Mouse (Mus musculus) forelimb bud, embryonic 11.5 days (tissue): ENCODE measurements around the gene Tmem203.

ENCODE experiments used
- DNase-seq: peaks from one replicate; pipeline ENCODE4 v3.0.0-alpha.2; 2012; ENCODE audit warnings: low read depth, low spot score

Tmem203 gene

DNA sequence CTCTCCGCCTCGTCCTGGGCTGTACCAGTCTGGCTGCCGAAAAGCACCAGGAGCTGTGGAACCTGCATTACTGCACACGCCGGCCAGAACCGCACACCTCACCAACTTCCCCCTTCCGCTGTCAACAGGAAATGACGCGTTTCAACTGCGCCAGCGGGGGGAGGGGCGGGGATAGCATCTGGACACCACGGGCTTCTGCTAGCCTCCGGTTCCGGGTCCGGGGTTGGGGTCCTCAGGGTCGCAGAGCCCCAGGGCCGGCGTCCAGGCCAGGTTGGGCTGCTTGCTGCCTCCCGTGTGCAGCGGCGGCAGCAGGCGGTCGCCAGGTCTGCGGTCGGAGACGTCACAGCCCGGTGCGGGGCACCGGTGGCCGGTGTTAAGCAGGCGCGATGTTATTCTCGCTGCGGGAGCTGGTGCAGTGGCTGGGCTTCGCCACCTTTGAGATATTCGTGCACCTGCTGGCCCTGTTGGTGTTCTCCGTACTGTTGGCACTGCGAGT lies at the start of gene Tmem203:
TSS of gene Tmem203 (plus strand) at position 156 of the 496 bp plus-strand sequence.
- DNase-seq: peak; percentile 92

DNA sequence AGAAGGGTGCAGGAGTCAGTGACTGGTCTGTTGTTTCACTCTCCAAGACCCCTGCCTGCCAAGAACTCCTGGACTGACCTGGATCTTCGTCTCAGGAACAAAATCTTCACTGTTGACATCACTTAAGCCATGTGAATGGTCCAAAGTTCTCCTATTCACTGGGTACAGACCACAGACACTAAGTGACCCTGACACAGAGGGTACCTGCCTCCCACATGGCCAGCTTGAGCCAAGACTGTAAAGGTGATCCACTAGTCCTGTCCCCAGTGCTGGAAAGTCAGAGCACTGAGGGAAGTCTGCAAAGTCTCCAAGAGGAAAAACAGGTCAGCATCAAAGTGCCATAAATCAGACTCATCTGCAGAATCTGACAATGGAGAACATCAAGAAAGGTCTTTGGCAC lies 47.6 kb upstream of the Tmem203 start:
- DNase-seq: no peak

DNA sequence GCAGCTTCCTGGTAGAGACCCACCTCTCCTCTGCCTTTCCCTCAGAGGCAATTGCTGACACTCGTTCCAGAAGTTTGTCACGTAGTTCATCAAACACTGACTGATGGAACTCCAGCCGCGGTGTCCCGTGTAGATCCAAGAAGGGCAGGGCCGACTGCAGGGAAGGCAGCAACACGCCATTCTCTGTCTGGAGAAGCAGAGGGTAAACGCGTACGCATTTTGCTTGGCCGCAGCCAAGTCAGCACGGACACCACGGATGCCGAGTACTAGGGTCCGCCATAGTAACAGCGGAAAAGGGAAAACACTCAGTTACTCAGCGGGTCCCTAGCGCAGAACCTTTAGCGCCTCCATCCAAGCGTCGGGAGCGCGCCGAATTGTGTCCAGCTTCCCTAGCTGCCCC lies 44.6 kb upstream of the Tmem203 start:
- no peak for DNase-seq

DNA sequence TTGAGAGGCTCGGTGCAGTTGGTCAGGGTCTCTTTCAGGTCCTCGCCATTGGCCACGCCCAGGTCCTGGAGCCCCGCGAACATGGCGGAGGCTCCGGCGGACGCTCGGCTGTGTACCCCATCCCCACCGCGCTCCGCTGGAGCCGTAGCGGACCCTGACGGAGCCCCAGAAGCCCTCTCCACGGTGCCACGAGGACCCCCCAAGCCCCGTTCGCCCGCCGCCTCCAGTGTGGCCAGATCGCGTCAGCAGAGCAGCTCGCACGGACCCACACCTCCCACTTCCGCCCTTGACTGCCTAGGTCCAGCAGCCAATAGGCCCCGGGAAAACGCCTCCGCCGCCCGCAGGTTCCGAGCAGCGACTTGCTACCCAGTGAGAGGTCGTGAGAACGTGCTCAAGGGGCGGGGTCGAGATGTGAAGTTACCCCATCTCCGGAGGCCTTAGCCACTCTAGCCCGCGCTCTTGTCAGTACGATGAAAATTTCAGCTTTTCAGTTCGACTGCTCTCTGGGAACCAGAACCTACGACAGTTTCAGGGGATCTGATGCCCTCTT lies 44.0 kb upstream of the Tmem203 start, which contains the start of gene Nelfb:
TSS of gene Nelfb (minus strand) at position 369 of the 550 bp plus-strand sequence.
- peak; percentile 88 for DNase-seq

DNA sequence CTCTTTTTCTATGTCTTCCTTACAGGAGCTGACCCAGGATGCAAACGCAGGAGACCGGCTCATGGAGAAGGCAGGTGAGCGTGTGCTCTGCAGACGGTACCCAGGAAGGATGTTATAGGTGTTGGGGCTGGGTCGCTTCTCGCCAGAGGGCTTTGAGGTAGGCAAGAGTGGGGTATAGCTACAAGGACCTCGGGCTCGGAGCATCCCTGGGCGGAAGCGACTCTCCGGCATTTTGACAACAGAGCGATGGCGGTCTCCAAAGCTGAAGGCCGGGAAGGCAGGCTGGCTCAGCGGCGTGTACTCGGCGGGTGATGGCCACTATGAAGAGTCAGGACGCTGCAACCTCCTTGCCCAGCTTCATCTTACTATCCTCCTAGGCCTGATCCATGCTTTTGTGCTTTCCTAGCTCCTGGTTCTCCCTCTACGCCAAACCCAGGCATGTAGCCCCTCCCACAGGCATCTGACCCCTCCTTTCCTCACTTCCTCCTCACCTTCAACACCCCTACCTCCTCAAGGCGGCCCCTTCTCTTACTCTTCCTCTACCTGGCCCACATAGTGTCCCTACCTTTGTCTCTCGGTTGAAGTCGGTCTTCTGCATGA lies 41.9 kb upstream of the Tmem203 start:
- DNase-seq: no peak

DNA sequence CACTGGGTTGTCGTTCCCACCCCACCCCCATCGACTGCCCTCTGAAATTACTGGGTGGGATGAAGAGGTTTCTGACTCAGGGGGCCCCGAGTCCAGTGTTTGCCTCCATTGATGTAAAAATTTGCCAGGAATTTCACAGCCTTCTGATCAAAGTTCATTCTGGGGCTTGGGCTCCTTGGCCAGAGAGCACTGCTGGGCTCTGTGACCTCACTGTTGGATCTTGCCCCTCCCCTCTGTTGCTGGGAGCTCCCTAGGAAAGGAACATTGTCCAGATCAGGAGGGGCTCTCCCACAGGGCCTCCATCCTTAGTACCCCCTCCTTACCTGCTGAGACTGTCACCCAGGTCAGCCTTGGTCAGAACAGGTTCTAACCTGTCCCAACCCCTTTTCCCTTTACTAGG lies 40.8 kb upstream of the Tmem203 start, which contains the start of gene Stpg3:
TSS of gene Stpg3 (minus strand) at position 194 of the 400 bp plus-strand sequence.
- no peak for DNase-seq

DNA sequence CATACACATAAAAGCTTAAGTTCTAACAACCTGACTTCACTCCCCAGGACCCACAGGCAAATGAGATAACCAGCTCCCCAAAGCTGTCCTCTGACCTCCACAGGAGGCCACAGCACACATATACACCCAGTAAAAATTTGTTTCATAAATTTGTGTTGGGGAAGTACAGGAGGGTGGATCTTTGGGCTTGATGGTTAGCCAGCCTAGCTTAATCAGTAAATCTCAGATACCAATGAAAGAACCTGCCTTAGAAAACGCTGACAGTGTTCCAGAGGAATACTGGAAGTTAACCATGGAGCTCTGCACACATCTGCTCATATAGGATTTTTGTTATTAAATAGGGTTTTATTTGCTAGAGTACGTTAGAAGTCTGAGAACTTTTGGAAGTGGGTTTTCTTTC lies 37.6 kb upstream of the Tmem203 start:
- DNase-seq: no peak

DNA sequence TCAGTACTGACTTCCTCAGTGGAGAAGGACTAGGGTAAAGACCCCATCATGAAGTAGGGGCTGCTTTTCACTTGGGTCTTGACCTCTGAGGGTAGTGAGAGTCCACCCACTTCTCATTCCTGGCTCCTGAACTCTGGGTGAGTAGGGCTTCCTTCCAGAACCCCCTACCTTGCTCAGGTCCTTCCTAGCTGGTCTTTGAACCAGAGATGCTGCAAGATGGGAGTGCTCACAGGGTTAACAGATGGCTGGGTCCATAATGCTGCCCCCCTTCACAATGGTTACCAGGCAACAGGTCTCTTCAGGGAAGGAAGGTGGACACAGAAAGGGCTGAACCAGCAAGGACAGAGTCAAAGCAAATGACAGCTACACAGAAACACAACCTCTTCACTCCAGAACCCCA lies 36.8 kb upstream of the Tmem203 start, which contains the start of gene Fam166a:
TSS of gene Fam166a (plus strand) at position 301 of the 400 bp plus-strand sequence.
- DNase-seq: no peak

DNA sequence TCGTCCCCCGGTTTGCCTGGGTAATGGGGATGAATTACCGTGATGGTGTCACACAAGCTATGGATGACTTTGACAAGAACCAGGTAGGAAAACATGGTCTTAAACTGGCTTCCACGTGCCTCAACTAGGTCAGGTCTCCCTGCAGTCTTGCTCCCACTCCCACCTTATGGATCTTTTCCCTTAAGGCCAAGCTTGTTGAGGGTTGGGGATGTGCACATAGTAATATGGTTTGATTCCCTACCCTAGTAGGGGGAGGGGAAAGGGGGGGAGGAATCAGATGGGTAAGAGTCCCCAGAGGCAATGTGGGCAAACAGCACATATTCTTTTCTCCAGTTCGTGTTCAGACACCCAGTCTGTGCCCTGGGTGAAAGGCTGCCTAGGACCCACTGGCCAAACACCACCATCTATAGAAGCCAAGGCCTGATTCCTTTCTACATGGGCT lies 33.9 kb upstream of the Tmem203 start:
- DNase-seq: no peak

DNA sequence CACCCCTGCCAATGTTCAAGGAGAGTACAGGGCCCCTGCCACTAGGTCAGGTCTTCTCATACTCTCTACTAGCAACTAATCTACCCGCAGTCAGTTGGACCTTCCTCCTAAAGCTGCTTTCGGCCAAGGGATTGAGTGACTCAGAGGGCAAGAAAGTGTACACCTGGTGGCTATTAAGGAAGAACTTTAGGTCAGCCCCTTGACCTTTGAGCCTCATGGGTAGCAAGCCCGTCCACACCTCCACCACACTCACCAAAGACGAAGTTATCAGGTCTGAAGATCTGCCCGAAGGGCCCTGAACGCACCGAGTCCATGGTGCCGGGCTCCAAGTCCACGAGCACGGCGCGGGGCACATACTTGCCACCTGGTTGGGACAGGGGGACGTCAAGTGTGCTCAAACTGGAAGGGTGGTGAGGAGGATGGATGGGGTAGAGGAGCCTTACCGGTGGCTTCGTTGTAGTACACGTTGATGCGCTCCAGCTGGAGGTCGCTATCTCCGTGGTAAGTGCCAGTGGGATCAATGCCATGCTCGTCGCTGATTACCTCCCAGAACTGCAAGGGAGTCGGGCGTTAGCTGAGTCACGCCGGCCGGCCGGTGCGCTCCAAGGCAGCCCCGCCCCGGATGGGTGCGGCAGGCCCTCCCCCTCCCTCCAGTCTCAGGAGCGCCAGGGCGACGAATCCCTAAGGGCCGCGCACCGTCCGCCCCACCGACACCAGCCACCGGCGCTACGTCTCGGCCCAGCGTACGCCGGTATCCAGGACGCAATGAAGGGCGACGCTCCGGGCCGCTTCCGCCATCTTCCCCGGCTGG lies 31.4 kb upstream of the Tmem203 start:
- DNase-seq: no peak

DNA sequence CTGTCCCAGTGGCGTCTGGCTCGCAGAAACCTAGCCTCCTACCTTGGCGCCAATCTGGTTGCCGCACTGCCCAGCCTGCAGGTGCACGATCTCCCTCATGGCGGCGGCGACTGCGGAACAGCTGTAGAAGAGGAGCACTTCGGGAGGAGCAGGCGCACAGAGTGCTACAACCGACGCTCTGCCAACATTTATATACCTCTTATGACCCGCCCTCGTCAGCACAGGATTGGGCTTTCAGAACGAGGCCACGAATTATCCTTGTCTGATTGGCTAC lies 30.8 kb upstream of the Tmem203 start, which contains the start of gene Tubb4b:
TSS of gene Tubb4b (minus strand) at position 211 of the 274 bp plus-strand sequence.
- DNase-seq: no peak

DNA sequence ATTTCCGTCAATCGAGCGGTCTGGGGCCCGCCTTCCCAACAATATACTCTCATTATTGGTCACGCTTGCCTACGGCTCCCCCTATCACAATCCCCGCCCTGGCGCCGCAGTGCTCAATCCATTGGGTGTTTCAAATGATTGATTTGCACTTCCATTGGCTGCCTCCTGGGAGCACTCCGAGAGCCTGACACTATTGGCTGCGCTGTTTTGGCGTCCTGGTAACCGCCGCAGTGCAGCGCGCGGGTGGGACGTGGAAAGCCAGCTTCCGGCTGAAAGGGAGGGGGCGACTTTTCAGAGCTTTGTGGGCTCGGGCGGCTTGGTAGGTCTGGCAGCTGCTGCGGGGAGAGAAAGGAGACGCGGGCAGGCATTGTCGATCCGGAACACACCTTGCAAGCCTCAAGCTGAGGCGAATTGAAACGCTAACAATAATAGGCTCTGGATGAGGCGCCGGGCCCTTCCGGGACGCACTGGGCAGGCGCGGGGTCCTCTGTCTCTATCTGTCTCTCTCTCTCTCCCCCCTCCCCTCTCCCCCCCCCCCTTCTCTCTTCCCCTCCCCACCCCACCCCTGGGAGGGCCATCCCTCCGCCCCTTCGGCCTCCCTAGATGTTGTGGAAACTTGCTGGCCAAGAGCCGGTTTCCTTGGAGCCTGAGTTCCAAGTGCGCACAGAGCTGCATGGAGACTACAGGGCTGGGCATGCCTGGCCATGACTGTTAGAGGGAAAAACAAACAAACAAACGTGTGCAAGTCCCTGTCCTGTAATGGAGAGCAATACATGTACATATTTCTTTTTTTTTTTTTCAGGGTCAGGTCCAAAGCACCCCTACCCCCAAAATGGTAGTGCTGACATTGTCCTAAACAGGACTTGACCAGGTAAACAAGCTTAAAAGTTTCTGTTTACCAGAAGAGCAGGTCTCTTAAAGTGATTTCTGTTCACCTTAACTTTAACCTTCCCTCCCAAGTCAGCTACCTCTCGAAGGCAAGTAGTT lies 30.2 kb upstream of the Tmem203 start:
- peak; percentile 99 for DNase-seq

DNA sequence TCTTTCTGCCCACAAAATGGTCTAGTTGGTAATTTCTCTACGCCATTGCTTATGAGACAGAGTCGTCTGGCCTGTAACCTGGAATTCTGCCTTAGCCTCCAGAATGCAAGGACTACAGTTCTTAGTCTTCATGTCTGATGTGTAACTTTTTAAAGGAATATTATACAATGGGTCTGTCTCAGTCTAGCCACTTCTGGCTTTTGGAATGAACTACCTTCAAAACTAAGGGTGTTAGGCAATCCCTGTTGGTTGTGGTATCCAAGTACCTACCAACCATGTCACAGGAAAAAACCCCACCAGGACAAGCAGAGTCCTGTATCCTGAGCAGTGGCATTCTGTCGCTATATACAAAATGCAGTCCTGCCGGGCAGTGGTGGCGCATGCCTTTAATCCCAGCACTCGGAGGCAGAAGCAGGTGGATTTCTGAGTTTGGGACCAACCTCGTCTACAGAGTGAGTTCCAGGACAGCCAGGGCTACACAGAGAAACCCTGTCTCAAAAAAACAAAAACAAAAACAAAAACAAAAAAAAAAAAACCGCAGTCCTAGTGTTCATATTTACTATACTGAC lies 29.3 kb upstream of the Tmem203 start:
- DNase-seq: no peak

DNA sequence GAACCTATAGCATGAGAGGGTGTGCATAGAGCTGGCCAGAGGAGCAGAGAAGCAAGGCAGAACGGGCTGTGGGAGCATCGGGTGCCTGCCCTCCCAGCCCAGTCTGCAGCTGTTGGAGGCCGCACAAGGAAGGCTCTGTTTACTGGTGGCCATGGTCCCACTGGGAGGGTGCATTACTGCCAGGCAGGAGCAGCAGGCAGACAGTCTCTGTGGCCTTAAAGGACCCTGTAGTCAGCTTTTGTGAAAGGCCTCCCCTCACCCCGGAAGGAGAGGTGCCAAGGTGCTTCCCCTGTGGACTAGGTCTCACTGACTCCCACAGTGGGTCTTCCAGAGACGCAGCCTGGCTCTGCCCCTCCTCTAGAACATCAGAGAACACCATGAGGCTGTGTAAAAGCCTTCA lies 28.4 kb upstream of the Tmem203 start:
- DNase-seq: no peak

DNA sequence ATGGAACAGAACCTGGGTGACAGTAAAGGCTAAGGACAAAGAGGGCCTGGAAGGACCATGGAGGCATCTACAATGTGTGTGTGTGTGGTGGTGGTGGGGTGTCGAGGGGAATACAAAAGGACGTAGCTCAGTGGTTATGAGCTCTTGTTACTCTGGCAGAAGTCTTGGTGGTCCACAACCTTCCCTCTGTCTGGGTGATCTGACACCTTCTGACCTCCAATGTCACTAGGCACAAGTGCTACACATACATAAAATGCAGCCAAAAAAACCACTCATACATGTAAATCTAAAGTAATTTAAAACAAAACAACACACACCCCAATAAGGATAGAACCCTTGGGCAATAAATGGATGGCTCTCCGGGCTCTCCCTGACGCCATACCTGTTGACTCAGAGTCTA lies 27.8 kb upstream of the Tmem203 start:
- DNase-seq: no peak

DNA sequence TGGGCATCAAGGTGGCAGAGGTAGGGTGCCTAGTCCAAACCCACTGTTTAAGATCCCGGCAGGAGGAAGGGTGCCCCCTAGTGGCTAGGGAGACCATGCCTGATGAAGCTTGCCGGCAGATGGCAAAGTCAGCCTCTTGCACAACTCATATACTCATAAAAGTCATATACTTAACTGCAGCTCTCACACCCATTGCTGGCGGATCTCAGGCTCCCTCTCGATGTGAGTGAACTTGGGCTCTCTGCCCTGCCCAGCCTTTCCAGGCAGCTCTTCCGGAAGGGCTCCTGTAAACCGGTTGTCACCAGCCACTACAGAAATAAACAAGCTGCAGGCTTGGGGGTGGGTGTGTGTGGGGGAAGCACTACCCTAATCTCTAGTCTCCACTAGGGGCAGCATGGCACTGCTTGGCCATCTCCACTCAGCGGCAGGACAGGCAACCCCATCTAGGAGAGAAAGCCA lies 26.8 kb upstream of the Tmem203 start:
- peak; percentile 84 for DNase-seq

DNA sequence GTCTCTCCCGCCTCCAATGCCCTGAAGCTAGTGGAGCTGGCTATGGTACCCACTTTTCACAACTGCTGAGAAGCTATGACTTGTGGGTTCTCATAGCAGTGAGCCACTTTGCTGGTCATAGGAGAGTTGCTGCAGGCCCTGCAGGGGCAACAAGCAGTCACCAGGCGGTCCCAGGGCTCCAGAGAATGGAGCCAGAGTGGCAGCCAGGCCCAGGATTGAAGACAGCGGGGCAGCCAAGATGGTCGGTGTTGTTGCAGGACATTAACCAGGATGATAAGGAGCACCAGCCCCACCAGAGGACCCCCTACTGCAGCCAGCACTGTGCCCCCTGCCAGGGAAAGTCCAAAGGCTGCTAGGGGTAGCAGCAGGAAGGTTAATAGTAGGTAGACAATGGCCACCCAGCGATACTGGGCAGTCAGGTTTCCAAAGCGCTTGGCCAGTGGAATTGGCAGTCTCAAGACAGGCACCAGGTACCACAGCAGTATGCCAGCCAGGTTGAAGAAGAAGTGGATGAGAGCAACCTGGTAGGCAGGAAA lies 26.2 kb upstream of the Tmem203 start:
- no peak for DNase-seq

DNA sequence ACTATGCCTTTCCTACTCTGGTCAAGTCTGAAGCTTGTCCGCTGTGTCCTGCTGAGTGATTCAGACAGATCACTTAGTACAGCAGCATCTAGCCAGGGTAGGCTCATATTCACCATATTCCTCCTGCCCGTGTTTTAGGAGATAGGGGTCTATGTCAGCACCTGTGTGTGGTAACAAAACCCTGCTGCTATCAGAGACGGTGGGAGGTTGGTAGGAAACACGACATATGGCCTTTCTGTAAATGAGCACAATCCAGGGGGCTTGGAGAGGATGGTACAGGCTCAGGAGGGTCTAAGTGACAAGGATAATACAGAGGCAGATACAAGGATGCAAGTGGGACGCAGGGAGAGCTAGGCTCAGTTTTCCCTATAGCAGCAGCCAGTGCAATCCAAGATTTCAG lies 25.7 kb upstream of the Tmem203 start:
- DNase-seq: no peak

DNA sequence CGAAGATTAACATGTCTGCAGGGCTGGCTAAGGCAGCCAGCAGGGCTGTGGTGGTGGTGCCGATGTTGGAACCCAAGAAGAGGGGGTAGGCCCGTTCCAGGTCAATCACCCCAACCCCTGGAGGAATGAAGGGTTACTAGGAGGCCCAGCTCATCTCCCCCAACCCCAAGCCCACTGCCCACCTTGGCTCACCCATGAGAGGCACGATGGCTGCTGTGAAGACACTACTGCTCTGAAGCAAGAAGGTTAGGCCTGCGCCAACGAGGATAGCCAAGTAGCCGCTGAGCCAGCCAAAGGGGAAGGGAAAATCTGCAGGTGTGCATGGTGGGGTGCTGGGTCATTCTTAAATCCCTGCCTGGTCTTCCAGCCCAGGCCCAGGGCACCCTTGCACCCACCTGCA lies 24.7 kb upstream of the Tmem203 start:
- no peak for DNase-seq

DNA sequence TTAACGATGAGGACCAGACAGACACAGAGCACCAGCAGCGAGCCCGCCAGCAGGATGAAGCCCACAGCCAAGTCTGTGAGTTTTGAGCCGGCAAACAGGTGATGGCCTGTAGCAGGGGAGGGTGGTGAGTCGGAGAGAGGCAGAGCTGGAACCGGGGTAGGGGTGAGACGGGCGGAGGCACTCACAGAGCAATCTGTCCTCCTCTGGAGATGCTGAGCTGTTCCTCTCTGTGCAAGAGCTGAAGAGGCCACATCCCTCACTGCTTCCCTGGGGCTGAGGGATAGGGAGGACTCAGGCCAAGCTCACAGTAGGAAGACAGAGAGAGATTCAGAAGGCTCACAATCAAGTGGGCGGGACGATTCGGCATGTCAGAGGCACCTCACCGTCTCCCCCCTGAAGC lies 24.2 kb upstream of the Tmem203 start:
- DNase-seq: no peak

DNA sequence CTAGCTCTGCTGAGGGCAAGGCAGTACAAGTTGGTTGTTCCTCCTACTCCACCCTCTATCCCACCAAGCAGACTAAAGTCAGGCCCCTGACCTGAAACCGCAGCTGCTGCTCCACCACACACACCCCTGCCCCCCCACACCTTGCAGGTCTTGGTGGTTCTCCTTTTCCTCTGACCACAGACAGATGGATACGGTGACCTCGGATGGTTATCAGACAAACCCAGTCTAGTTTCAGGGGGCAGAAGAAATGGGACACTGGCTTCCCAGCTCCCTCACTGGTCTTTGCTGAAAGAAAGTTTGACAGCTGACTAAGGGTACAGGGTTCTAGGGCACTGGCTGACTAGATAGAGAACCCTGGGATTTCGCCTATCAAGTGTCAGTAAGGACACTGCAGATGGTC lies 21.8 kb upstream of the Tmem203 start:
- no peak for DNase-seq
